Mouse (Mus musculus): ENCODE results near the gene Prkcz.

GRCm38 (mm10) chr4:155227986-155228385, 133.2 kb downstream of the Prkcz start:
- TF ChIP-seq CTCF (IDR thresholded peaks at IDR 0.05; ENCODE audit: extremely low read depth, insufficient read length, insufficient replicate concordance, low read depth, low read length) (no peak), POLR2A (IDR thresholded peaks at IDR 0.05; ENCODE audit: low read depth, low read length) (no peak)
